Mouse (Mus musculus) yolk sac, embryonic 10.5 days (tissue): ENCODE measurements around the gene Calcoco1.
"Not testable (repeated sequence)": the region's sequence is repeated elsewhere in the genome, so short reads cannot be mapped to it uniquely, and the experiment has no call there.

Experiments
- DNase-seq: peaks from one replicate; pipeline ENCODE4 v3.0.0-alpha.2; 2017; ENCODE audit warnings: low spot score

Calcoco1 gene

DNA sequence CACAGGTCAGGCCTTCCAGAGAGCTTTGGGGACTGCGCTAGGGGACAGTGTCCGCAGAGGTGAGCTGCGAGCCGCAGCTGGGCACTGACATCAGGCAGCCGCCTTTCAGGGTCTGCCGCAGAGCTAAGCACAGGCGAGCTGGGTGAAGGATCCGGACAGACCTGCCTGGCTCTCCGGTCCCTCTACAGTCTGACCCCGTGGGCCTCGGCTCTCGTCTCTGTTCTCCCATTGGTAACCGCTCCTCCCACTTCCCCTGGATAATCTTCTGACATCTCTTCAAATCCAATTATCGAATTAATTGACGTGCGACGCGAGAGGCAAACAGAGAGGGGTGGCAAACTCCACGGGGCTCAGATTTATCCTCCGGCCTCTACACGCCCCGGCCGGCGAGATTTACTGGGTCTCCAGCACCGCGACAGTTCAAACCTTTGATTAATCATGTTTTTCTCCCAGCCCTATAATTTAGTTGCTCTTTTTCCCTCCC, 29.6 kb downstream of the Calcoco1 start:
- no peak for DNase-seq

DNA sequence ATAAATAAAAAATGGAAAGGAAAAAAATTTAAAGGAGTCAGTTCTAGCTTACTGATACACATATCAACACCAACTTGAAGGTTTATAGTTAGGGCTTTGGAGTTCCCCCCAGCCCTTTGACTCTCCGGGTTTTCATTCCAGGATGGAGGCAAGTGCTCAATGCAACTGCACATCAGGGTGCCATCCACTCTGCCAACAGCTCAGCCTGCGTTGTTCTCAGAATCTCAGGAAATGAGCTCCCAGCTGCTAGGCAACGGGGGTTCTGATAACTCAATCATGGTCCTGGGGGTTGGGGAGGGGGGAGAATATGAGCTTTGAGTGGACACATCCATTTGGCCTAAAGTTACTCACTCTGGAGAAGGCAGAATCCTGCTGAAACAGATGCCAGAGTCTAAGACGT, 36.2 kb downstream of the Calcoco1 start:
- DNase-seq = no peak

DNA sequence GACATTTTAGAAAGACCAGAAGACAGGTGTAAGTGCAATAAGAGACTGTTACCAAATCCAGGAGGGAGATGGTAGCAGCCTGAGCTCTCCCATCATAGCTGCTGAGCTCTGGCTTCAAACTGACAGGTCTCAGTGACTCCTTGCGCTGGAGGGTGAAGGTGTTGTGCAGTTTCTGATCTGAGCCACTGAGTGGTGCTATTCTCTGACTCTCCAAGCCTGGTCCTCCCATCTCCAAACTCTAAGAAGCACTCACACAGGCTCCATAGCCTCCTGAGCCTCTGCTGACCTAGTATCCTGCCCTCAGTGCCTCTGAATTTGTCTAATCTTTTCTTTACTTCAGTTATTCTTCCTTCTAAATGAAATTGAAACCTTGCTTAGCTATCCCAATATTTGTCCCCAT, 38.3 kb downstream of the Calcoco1 start:
- DNase-seq = no peak

DNA sequence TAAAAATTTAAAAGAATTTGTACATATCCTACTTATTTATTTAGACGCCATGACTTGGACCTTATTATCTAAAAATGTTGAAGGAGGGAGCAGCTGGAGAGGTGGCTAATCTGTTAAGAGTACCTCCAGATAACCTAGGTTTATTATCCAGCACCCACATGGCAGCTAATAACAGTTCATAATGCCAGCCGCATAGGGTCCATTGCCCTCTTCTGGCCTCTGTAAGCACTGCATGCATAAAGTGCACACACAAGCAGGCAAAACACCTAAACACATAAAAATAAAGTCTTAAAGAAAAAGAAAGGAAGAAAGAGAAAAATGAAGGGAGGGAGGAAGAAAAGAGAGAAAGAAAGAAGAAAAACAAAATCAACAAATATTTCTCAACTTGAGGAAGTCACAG, 45.6 kb downstream of the Calcoco1 start:
- no peak for DNase-seq

DNA sequence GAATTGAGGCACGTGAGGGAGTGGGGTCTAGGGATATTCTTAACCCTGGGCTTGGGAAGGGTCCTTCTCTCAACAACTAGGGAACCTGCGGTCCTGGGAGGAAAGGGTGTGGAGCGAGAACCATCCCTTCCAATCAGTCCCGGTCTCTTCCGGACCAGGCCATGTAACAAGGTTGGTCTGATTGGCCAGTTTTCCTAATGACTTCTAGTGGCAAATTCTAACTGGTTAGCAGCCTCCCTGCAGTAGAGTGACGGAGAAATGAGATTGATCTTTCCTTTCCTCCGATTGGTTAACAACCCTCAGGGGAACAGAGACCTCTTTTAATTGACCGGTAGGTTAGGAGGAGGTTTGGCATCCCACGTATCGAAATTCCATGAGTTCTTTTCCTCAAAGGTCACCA, 48.4 kb downstream of the Calcoco1 start:
- DNase-seq = peak; percentile 63

DNA sequence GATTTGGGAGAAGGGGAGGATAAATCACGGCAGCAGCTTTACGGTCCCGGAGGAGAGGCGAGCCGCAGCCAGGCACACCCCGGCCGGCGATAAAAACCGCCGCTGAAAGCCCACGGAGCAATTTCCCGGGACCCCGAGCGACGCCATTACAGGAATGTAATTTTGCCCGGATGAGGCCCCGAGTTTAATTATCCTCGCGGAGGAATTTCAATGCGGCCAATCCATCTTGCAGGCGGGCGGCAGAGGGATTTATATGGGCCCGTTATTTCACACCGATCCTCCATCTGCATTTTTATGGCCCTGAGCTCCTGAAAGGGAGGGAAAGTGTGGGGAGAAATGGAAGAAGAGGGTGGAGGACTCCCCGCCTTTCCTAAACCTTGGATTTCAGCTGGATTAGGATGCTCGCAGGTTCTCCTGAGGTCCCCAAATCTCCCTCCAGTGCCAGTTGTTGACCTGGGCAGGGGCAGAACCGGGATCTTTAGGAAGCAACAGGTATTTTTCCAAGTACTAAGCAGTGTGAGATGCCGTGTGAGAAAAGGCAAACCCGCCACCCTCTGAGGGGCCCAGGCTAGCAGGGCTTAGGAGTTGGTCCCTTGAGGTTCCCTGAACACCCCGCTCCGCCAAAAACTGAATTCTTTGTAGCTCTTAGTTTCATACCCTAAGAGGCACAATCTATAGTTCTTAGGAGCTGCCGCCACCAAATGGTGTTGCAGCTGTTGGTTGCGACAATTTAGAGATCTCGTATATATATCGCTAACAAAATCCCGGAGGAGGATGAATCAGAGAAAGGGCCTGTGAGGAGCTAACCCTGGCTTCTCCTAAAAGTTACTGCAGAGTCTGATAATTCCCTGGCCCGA, 49.5 kb downstream of the Calcoco1 start, which contains the start of gene Atp5g2:
Gene Atp5g2 (minus strand): TSS at position 138 of the 857 bp plus-strand sequence.
- no peak for DNase-seq

DNA sequence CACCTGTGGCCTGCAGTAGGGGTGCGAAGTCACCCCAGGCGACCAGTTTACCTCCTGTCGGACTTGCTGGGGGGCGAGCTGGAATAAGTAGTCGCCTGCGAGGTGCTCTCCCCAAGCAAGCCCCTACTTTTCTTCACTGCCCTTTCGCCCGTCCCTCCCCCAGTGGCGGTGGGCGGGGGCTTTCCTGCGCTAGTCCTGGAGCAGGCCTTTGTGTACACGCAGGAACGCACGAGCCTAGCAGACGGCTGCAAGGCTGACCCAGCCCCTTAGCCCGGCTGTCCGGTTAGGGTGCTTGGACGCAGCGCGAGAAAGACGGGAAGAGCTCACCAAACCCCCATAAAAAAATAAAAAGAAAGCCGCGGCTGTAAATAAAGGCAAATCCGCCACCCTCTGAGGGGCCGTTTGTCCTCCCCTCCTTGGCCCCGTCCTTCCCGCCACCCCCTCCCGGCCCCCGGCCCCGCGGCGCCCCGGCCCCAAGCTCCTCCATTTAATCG, 50.2 kb downstream of the Calcoco1 start:
- peak; percentile 93 for DNase-seq

DNA sequence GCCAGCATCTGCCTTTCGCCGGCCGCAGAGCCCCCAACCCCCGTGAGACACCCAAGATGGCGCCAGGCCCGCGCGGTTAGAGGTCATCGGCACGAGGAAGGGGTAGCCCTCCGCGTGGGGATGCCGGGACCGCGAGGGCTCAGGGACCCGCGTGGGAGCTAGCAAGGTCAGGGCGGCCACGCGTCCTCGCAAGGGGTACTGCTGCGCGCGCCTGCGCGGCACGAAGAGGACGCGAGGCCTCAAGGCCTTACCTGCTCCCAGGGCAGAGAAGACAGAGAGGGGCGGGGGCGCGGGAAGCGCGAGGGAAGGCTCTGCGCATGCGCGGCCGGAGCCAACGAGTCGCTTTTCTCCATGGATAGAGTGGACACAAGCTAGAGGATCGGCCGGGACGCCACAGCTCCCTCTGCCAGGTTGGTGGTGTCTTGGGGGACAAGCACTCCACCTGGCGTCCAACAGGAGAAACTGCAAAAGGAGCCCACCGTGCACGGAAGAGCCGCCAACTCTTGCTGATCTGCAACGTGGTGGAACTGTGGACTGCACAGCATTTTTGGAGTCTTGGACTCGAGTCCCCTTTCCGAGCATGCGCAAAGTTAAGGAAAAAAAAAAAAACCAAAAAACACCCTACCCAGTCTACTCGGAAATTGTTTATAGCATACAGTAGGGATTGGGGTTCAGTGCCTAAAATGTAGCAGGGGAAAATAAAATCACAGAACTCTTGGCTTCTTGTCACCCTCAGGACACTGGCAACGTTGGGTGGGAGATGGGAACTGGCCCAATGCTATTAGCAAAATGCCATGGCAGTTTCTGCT, 51.0 kb downstream of the Calcoco1 start:
- DNase-seq = peak; percentile 99

DNA sequence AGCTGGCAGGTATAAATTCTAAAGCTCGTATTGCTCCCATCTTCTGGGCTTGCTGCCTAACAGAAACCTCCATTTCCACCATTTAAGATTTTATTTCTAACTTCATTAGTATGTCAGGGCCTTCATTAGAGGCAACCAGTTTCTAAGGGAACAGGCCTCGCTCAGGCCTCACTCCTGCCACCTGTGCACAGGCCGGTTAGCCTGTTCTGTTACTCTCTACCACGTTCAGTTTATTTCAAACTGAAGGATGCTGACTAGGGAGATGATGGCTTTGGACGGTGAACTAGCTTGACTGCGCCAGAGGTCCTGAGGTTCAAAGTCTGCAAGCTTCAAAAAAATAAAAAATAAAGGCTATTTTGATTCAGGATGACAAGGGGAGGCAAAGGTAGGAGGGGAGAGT, 51.7 kb downstream of the Calcoco1 start:
- DNase-seq = no peak

DNA sequence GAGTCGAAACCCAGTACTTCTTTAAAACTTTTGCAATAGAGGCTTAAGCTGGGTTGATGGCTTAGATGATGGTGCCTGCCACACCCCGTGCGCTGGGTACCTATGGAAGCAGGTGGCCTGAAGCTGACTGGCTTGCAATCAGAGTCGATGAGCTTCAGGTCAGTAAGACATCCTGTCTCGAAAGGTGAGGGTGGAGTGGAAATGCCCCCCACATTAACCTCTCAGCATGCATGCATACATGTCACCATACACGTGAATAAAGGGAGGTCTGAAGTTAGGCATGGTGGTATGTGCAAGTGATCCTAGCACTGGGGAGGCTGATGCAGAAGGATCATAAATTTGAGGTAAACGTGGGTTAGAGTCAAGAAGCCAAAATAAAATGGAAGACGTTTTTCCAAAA, 52.4 kb downstream of the Calcoco1 start:
- DNase-seq = no peak

DNA sequence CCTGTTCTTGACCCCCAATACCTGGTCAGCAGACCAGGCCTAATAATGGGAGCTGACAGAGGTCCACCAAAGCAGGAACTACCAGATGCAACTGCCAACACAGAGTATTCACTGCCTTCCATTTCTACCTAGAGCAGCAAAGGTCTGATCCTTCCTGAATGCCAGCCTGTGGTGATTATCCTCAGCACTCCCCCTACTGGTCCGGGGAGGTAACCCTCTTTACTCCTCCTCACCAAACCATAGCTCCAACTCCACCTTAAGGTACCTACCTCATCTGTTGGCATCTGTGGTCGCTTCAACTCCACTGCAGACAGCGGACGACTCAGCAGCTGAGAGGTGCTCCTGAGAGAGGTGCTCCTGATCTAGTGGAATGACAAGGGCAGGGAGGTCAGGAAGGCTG, 56.5 kb downstream of the Calcoco1 start:
- DNase-seq = peak; percentile 38

DNA sequence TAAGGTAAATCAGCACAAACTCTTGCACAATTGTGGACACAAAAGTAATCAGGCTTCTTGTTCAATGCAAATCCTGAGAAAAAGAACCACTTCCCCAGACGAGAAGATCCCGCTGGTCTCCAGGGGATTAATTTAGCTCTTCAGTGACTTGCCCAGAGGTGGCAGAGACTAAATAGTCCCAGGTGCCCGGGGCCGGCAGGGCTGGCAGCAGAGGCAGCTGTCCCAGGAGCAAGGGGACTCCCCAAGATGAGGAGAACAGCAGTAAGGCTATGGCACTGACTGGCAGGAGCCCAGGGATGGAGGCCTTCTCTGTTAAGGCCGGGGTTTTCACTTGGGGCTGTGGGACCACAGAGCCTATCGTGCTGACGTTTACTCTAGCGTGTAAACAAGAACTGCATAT, 58.2 kb downstream of the Calcoco1 start:
- DNase-seq = no peak

DNA sequence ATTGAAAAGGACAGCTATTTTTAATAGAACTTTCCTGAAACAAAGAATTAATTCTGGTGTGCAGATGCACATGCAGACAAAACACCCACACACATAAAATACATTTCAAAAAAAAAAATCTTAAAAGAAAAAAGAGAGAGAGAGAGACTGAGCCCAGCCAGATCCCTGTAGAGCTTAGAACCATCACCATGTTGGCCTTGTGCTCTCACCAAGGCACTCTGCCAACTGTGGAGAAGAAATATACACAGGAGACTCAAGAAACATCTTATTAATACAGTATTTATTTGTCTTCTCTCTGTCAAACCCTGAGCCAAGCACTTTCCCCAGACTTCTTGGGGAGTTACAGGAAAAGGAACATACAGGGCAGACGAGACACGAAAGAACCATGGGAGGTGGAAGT, 59.4 kb downstream of the Calcoco1 start:
- not testable (repeated sequence) for DNase-seq

DNA sequence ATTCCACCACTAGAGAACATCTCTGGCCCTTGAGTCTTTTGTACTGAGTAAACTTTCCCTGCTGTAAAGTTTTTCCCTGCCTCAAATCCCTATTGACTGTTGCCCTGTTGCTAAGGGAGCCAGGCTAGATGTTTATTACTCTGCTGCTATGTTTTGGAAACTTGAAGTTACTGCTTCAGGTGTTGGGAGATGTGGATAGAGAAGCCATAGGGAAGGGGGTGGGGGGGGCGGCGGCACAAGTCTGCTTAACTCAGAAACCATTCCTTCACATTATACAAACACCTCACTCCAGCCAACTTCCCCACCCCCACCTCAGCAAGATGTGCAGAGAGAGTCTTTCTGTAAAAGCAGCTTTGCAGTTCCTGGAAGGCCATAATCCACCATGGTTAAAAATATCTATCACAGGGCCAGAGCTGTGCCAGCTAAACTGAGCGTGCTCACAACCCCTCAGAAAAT, 64.0 kb downstream of the Calcoco1 start:
- DNase-seq = peak; percentile 66
